Mouse (Mus musculus) CH12.LX (cell line): Measurements from ENCODE around the gene Olfr420.

Experiments
- CTCF ChIP-seq, 2 experiments: IDR thresholded peaks in 1 of 2; conservative IDR thresholded peaks in 1 of 2; 2 replicates each; pipeline ENCODE4 v1.5.1; 2011 to 2012; ENCODE audit warnings: low read depth in 2 of 2, low read length in 2 of 2, improper control_type of control experiment in 1 of 2, inconsistent platforms in 1 of 2, mild to moderate bottlenecking in 1 of 2, moderate library complexity in 1 of 2
- ELF1 ChIP-seq: IDR thresholded peaks from 2 replicates; pipeline ENCODE4 v1.6.1; 2014; ENCODE audit warnings: low read depth, mild to moderate bottlenecking, inconsistent platforms, low read length, improper control_type of control experiment
- EP300 ChIP-seq: IDR thresholded peaks from 2 replicates; pipeline ENCODE4 v1.6.1; 2011; ENCODE audit warnings: low read length, improper control_type of control experiment
- POLR2A ChIP-seq: IDR thresholded peaks from 2 replicates; pipeline ENCODE4 v1.6.1; 2011; ENCODE audit warnings: low read depth, mild to moderate bottlenecking, improper control_type of control experiment, low read length
- RAD21 ChIP-seq: IDR thresholded peaks from 2 replicates; pipeline ENCODE4 v1.6.1; 2011; ENCODE audit warnings: low read depth, mild to moderate bottlenecking, low read length, improper control_type of control experiment, moderate library complexity
- USF1 ChIP-seq: IDR thresholded peaks from 2 replicates; pipeline ENCODE4 v1.6.1; 2014; ENCODE audit warnings: low read depth, mild to moderate bottlenecking, inconsistent platforms, low read length, improper control_type of control experiment
- ZC3H11A ChIP-seq: IDR thresholded peaks from 2 replicates; pipeline ENCODE4 v1.6.1; 2012; ENCODE audit warnings: low read depth, mild to moderate bottlenecking, inconsistent platforms, low read length, improper control_type of control experiment
- ZMIZ1 ChIP-seq: IDR thresholded peaks from 2 replicates; pipeline ENCODE4 v1.6.1; 2012; ENCODE audit warnings: low read depth, mild to moderate bottlenecking, inconsistent platforms, low read length, improper control_type of control experiment

DNA sequence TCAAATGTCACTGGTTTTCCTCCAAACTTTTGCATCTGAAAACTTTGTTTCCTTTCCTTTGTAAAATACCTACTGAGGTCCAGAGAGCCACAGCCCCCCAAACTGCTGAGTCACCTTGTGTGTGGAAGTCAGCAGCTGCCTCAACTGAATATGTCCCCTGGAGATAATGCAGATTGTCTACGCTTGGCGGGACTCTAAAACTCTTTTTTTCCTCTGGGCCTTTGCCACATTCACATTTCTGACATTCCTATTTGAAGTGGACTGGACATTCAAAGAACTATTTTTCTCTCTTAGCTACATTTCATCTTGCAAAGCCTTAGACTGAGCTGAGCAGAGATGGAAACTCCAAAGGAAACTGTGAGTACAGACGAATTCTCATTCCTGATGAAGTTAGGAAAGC, 17.2 kb downstream of the Olfr420 start, which contains the start of gene Spta1:
- TF ChIP-seq USF1 (no peak), ELF1 (no peak), POLR2A (no peak), ZMIZ1 (no peak), RAD21 (no peak), CTCF (conservative IDR thresholded peaks at IDR 0.05 in 1 of 2, IDR thresholded peaks at IDR 0.05 in 1 of 2; ENCODE audit: low read depth in 2 of 2, low read length in 2 of 2) (no peak), EP300 (no peak), ZC3H11A (no peak)
